Mouse (Mus musculus) MEL (cell line): Measurements from ENCODE around the gene Nsd1.

Experiments used
- CHD1 ChIP-seq: IDR thresholded peaks from 2 replicates; pipeline ENCODE4 v1.6.1; 2012; ENCODE audit warnings: low read depth, mild to moderate bottlenecking, inconsistent platforms, low read length, improper control_type of control experiment
- CHD2 ChIP-seq: IDR thresholded peaks from 2 replicates; pipeline ENCODE4 v1.6.1; 2011; ENCODE audit warnings: low read length, improper control_type of control experiment
- CTCF ChIP-seq, 3 experiments: IDR thresholded peaks in 2 of 3; conservative IDR thresholded peaks in 1 of 3; 2 replicates each; pipeline ENCODE4 v1.5.1; 2011 to 2012; ENCODE audit warnings: low read length in 3 of 3, low read depth in 2 of 3, mild to moderate bottlenecking in 2 of 3, improper control_type of control experiment in 1 of 3, inconsistent platforms in 1 of 3, mixed read lengths in 1 of 3, moderate library complexity in 1 of 3; ENCODE audit not compliant: control insufficient read depth in 1 of 3, insufficient read depth in 1 of 3, poor library complexity in 1 of 3, severe bottlenecking in 1 of 3
- E2F4 ChIP-seq: IDR thresholded peaks from 2 replicates; pipeline ENCODE4 v1.6.1; 2011; ENCODE audit warnings: low read depth, low read length, improper control_type of control experiment, borderline replicate concordance
- ETS1 ChIP-seq: IDR thresholded peaks from 2 replicates; pipeline ENCODE4 v1.6.1; 2012; ENCODE audit warnings: low read depth, mild to moderate bottlenecking, inconsistent platforms, low read length, improper control_type of control experiment, moderate library complexity
- MAFK ChIP-seq: IDR thresholded peaks from 2 replicates; pipeline ENCODE4 v1.6.1; 2011; ENCODE audit warnings: low read depth, mild to moderate bottlenecking, low read length, improper control_type of control experiment, borderline replicate concordance
- POLR2A ChIP-seq, 2 experiments: IDR thresholded peaks; 2 replicates each; pipeline ENCODE4 v1.6.1; 2011 to 2012; ENCODE audit warnings: low read length in 2 of 2, mild to moderate bottlenecking in 2 of 2, control low read depth in 1 of 2, improper control_type of control experiment in 1 of 2, low read depth in 1 of 2, moderate library complexity in 1 of 2; ENCODE audit not compliant: control insufficient read depth in 1 of 2, insufficient read depth in 1 of 2, poor library complexity in 1 of 2
- POLR2AphosphoS5 ChIP-seq: IDR thresholded peaks from 2 replicates; pipeline ENCODE4 v1.6.1; 2012; ENCODE audit warnings: low read depth, borderline replicate concordance, mild to moderate bottlenecking, inconsistent platforms, low read length, moderate library complexity, mixed read lengths
- RCOR1 ChIP-seq: IDR thresholded peaks from 2 replicates; pipeline ENCODE4 v1.6.1; 2012; ENCODE audit warnings: low read depth, mild to moderate bottlenecking, inconsistent platforms, low read length, improper control_type of control experiment
- SIN3A ChIP-seq: IDR thresholded peaks from 2 replicates; pipeline ENCODE4 v1.6.1; 2012; ENCODE audit warnings: low read length, improper control_type of control experiment, inconsistent platforms
- SMC3 ChIP-seq: IDR thresholded peaks from 2 replicates; pipeline ENCODE4 v1.6.1; 2011; ENCODE audit warnings: low read depth, low read length, improper control_type of control experiment
- USF1 ChIP-seq: IDR thresholded peaks from 2 replicates; pipeline ENCODE4 v1.6.1; 2014; ENCODE audit warnings: low read depth, mild to moderate bottlenecking, inconsistent platforms, low read length, improper control_type of control experiment, moderate library complexity
- ZKSCAN1 ChIP-seq: IDR thresholded peaks from 2 replicates; pipeline ENCODE4 v1.6.1; 2012; ENCODE audit warnings: low read depth, mild to moderate bottlenecking, inconsistent platforms, low read length, improper control_type of control experiment, moderate library complexity
- ZMIZ1 ChIP-seq: IDR thresholded peaks from 2 replicates; pipeline ENCODE4 v1.6.1; 2012; ENCODE audit warnings: low read depth, mild to moderate bottlenecking, inconsistent platforms, low read length, improper control_type of control experiment, moderate library complexity

GRCm38 (mm10) chr13:55166806-55167725, 42.5 kb upstream of the Nsd1 start:
- TF ChIP-seq CHD2 (no peak), POLR2A (IDR thresholded peaks at IDR 0.05; ENCODE audit: control insufficient read depth in 1 of 2, insufficient read depth in 1 of 2, low read depth in 1 of 2, low read length in 2 of 2, poor library complexity in 1 of 2) (no peak), ZKSCAN1 (no peak), CTCF (IDR thresholded peaks at IDR 0.05 in 2 of 3, conservative IDR thresholded peaks at IDR 0.05 in 1 of 3; ENCODE audit: control insufficient read depth in 1 of 3, insufficient read depth in 1 of 3, low read depth in 2 of 3, low read length in 3 of 3, poor library complexity in 1 of 3, severe bottlenecking in 1 of 3) (no peak), USF1 (no peak), RCOR1 (no peak), SMC3 (no peak), CHD1 (no peak), SIN3A (no peak), ZMIZ1 (no peak), ETS1 (no peak), POLR2AphosphoS5 (no peak), MAFK (no peak), E2F4 (no peak)
